Mouse (Mus musculus) cerebral cortex, adult 2 months (tissue): ENCODE results near the gene Clec2l.

Experiments used
- WGBS: fragments of 180-500 bp; shearing (Covaris S2); methylation state at CpG from one replicate; pipeline ENCODE4 v1.1.7; 2018; 5-methylcytosine and 5-hydroxymethylcytosine counted together

Gene Clec2l

GRCm38 (mm10) chr6:38662714-38663615 lies at the start of gene Clec2l:
Gene Clec2l, plus strand, starts transcription at chr6:38663069.
- WGBS: 2% methylated on average over 79 of the region's 84 CpGs

- WGBS: 79% methylated on average over 1 of the region's 1 CpGs
Measured at GRCm38 (mm10) chr6:38622406-38622805, 40.5 kb upstream of the Clec2l start.

- WGBS: 62% methylated on average over 2 of the region's 2 CpGs
Measured at GRCm38 (mm10) chr6:38623457-38623856, 39.4 kb upstream of the Clec2l start.

GRCm38 (mm10) chr6:38624439-38624838 lies 38.4 kb upstream of the Clec2l start:
- WGBS: 16% methylated on average over 1 of the region's 1 CpGs

GRCm38 (mm10) chr6:38626086-38626485 lies 36.8 kb upstream of the Clec2l start:
- WGBS: 95% methylated on average over 5 of the region's 5 CpGs

GRCm38 (mm10) chr6:38627081-38627480 lies 35.8 kb upstream of the Clec2l start:
- WGBS: 85% methylated on average over 4 of the region's 4 CpGs

GRCm38 (mm10) chr6:38627486-38627885 lies 35.4 kb upstream of the Clec2l start:
- 85% methylated on average over 4 of the region's 4 CpGs for WGBS

- 95% methylated on average over 1 of the region's 1 CpGs for WGBS
Measured at GRCm38 (mm10) chr6:38629556-38629955, 33.3 kb upstream of the Clec2l start.

- 98% methylated on average over 2 of the region's 2 CpGs for WGBS
Measured at GRCm38 (mm10) chr6:38632826-38633225, 30.0 kb upstream of the Clec2l start.

- WGBS: 83% methylated on average over 8 of the region's 8 CpGs
Measured at GRCm38 (mm10) chr6:38634461-38634860, 28.4 kb upstream of the Clec2l start.

- WGBS: 2% methylated on average over 72 of the region's 72 CpGs
Measured at GRCm38 (mm10) chr6:38635941-38636851, 26.7 kb upstream of the Clec2l start.

GRCm38 (mm10) chr6:38636852-38637618 lies 25.8 kb upstream of the Clec2l start, which contains the start of gene Klrg2:
Gene Klrg2, minus strand, starts transcription at chr6:38637242.
- WGBS: 3% methylated on average over 50 of the region's 60 CpGs

GRCm38 (mm10) chr6:38640401-38640800 lies 22.5 kb upstream of the Clec2l start:
- 49% methylated on average over 11 of the region's 11 CpGs for WGBS

GRCm38 (mm10) chr6:38641228-38641627 lies 21.6 kb upstream of the Clec2l start:
- WGBS: 62% methylated on average over 5 of the region's 5 CpGs

- WGBS: 52% methylated on average over 5 of the region's 5 CpGs
Measured at GRCm38 (mm10) chr6:38641645-38642044, 21.2 kb upstream of the Clec2l start.

GRCm38 (mm10) chr6:38642593-38642992 lies 20.3 kb upstream of the Clec2l start:
- 78% methylated on average over 5 of the region's 5 CpGs for WGBS

- WGBS: 90% methylated on average over 3 of the region's 3 CpGs
Measured at GRCm38 (mm10) chr6:38643039-38643438, 19.8 kb upstream of the Clec2l start.

GRCm38 (mm10) chr6:38649545-38649944 lies 13.3 kb upstream of the Clec2l start:
- 69% methylated on average over 3 of the region's 3 CpGs for WGBS

- WGBS: 34% methylated on average over 14 of the region's 14 CpGs
Measured at GRCm38 (mm10) chr6:38650263-38650937, 12.5 kb upstream of the Clec2l start.

GRCm38 (mm10) chr6:38661626-38662025 lies 1.2 kb upstream of the Clec2l start:
- 80% methylated on average over 4 of the region's 4 CpGs for WGBS

GRCm38 (mm10) chr6:38669580-38669979 lies 6.7 kb downstream of the Clec2l start:
- 80% methylated on average over 6 of the region's 6 CpGs for WGBS
